Mouse (Mus musculus) heart, postnatal 0 days (tissue): ENCODE results near the gene Senp3. TPM values are rescaled to one million over a fixed set of nuclear protein-coding genes. Genes with fewer than 3 reads are reported as not detected.

Experiments
- ATAC-seq: fragments of 200-750 bp; cut with Nextera tagmentation; 2 replicates; pipeline ENCODE4 v1.8.0; 2017; ENCODE audit warnings: low read depth, moderate number of reproducible peaks, moderate library complexity; ENCODE audit not compliant: insufficient read depth
- DNase-seq: peaks from one replicate; pipeline ENCODE4 v3.0.0-alpha.2; 2016; ENCODE audit warnings: low spot score
- H3K27ac ChIP-seq: fragments of 300-500 bp; sonication (generic); 2 replicates; pipeline ENCODE4 v1.5.1; 2014; ENCODE audit warnings: low read depth, mild to moderate bottlenecking
- H3K27me3 ChIP-seq: fragments of 300-500 bp; sonication (generic); 2 replicates; pipeline ENCODE4 v1.6.1; 2014; ENCODE audit warnings: low read length, mixed read lengths; ENCODE audit not compliant: control insufficient read depth, insufficient read depth
- H3K36me3 ChIP-seq: fragments of 300-500 bp; sonication (generic); replicated peaks from 2 replicates; pipeline ENCODE4 v1.6.1; 2014; ENCODE audit warnings: low read length, mixed read lengths; ENCODE audit not compliant: control insufficient read depth, insufficient read depth
- H3K4me1 ChIP-seq: fragments of 300-500 bp; sonication (generic); 2 replicates; pipeline ENCODE4 v1.6.1; 2014; ENCODE audit warnings: antibody characterized with exemption; ENCODE audit not compliant: control insufficient read depth, insufficient read depth
- H3K4me2 ChIP-seq: fragments of 300-500 bp; sonication (generic); 2 replicates; pipeline ENCODE4 v1.6.1; 2014; ENCODE audit warnings: low read depth, mild to moderate bottlenecking, low read length, moderate library complexity
- H3K4me3 ChIP-seq: fragments of 300-500 bp; sonication (generic); 2 replicates; pipeline ENCODE4 v1.5.1; 2014; ENCODE audit warnings: low read depth, low read length
- H3K9ac ChIP-seq: fragments of 300-500 bp; sonication (generic); replicated peaks from 2 replicates; pipeline ENCODE4 v1.6.1; 2014; ENCODE audit warnings: low read depth, low read length, mixed read lengths
- H3K9me3 ChIP-seq: fragments of 300-500 bp; sonication (generic); replicated peaks from 2 replicates; pipeline ENCODE4 v1.6.1; 2016; ENCODE audit warnings: low read length; ENCODE audit not compliant: control insufficient read depth
- CTCF ChIP-seq: IDR thresholded peaks from 2 replicates; pipeline ENCODE4 v1.5.1; 2016; ENCODE audit warnings: antibody characterized with exemption, control low read depth, low read depth
- EP300 ChIP-seq: IDR thresholded peaks from 2 replicates; pipeline ENCODE4 v1.6.1; 2016; ENCODE audit warnings: antibody characterized with exemption, low read depth
- WGBS: fragments of 180-500 bp; shearing (Covaris S2); extraction: QIAGEN DNeasy Blood & Tissue Kit; methylation state at CpG from one replicate; pipeline ENCODE4 v1.1.7; 2014; 5-methylcytosine and 5-hydroxymethylcytosine counted together
- polyA plus RNA-seq: library from polyadenylated mRNA; unstranded; fragments of >200 nt; fragmentation: Nextera tagmentation; extraction: Ambion mirVana; gene quantifications from 2 replicates; pipeline ENCODE4 v1.2.1, GENCODE M21; 2015
- total RNA-seq: library from RNA; depleted of rRNA; stranded (reverse); fragments of >200 nt; gene quantifications from 2 replicates; pipeline ENCODE4 v1.2.3, GENCODE M21; 2014; ENCODE audit warnings: low replicate concordance

The Senp3 gene
- total and polyA plus RNA-seq, 2 experiments from 2014 or later: 32.6 to 39.7 TPM

- Histone ChIP-seq H3K4me3 (no peak overlapping the region), H3K9ac (no peak overlapping the region), H3K4me2 (no peak overlapping the region), H3K4me1 (peaks cover 17% of the 10 kb centered on the region), H3K27ac (no peak overlapping the region), H3K27me3 (no peaks in the 10 kb centered on the region), H3K36me3 (no peaks in the 10 kb centered on the region), H3K9me3 (no peaks in the 10 kb centered on the region)
- TF ChIP-seq CTCF (no peak), EP300 (no peak)
- no peak for ATAC-seq
- 83% methylated on average over 1 of the region's 1 CpGs for WGBS
- no peak for DNase-seq
These were observed 8.0 kb upstream of the Senp3 start for GRCm38 (mm10) chr11:69689891-69690290.

GRCm38 (mm10) chr11:69687061-69687460, 5.2 kb upstream of the Senp3 start:
- Histone ChIP-seq H3K36me3 (no peaks in the 10 kb centered on the region), H3K9me3 (no peaks in the 10 kb centered on the region), H3K27ac (0 out of 2 replicates have a peak overlapping the region, but pooled peaks have one; percentile 18), H3K4me1 (peaks cover 22% of the 10 kb centered on the region), H3K4me2 (no peak overlapping the region), H3K9ac (no peak overlapping the region), H3K27me3 (no peaks in the 10 kb centered on the region), H3K4me3 (no peak overlapping the region)
- TF ChIP-seq CTCF (no peak), EP300 (no peak)
- DNase-seq (no peak), ATAC-seq (no peak)
- WGBS: 61% methylated on average over 5 of the region's 5 CpGs

- no peak overlapping the region for H3K9ac ChIP-seq
- H3K4me3 ChIP-seq: no peak overlapping the region
- H3K4me2 ChIP-seq: peak overlapping the region; percentile 41; the same call in 1 of the 2 replicates
These were observed 4.5 kb upstream of the Senp3 start for GRCm38 (mm10) chr11:69686377-69686776.

GRCm38 (mm10) chr11:69685526-69686148, 3.8 kb upstream of the Senp3 start, which contains the start of gene Tnfsf13:
Gene Tnfsf13, minus strand, starts transcription at chr11:69685784.
- 46% methylated on average over 10 of the region's 10 CpGs for WGBS
- peak; percentile 79 for DNase-seq
- H3K4me1 ChIP-seq: peaks cover 28% of the 10 kb centered on the region

More at GRCm38 (mm10) chr11:69686377-69686776, 4.5 kb upstream of the Senp3 start:
- Histone ChIP-seq H3K36me3 (no peaks in the 10 kb centered on the region), H3K27ac (peak overlapping the region; percentile 87), H3K27me3 (no peaks in the 10 kb centered on the region), H3K9me3 (no peaks in the 10 kb centered on the region), H3K4me1 (peaks cover 22% of the 10 kb centered on the region)
- TF ChIP-seq EP300 (no peak), CTCF (no peak)
- WGBS: 11% methylated on average over 4 of the region's 4 CpGs
- peak; percentile 47 for DNase-seq
- no peak for ATAC-seq

GRCm38 (mm10) chr11:69684936-69685335, 3.1 kb upstream of the Senp3 start:
- Histone ChIP-seq H3K9me3 (no peaks in the 10 kb centered on the region), H3K4me3 (no peak overlapping the region), H3K9ac (0 out of 2 replicates have a peak overlapping the region, but pooled peaks have one; percentile 14), H3K27me3 (no peaks in the 10 kb centered on the region), H3K4me2 (no peak overlapping the region), H3K36me3 (no peaks in the 10 kb centered on the region), H3K4me1 (peaks cover 28% of the 10 kb centered on the region), H3K27ac (peak overlapping the region; percentile 87)
- DNase-seq (no peak), ATAC-seq (no peak)
- 87% methylated on average over 6 of the region's 6 CpGs for WGBS
- no peak for TF ChIP-seq EP300

More at GRCm38 (mm10) chr11:69685526-69686148, 3.8 kb upstream of the Senp3 start, which contains the start of gene Tnfsf13:
- H3K27me3 ChIP-seq: no peaks in the 10 kb centered on the region
- H3K27ac ChIP-seq: peak within 1 kb of the TSS; percentile 87
- H3K36me3 ChIP-seq: no peaks in the 10 kb centered on the region
- peak; percentile 28; the same call in 1 of the 2 replicates for ATAC-seq
- TF ChIP-seq EP300 (no peak), CTCF (no peak)
- 0 out of 2 replicates have a peak within 1 kb of the TSS, but pooled peaks have one; percentile 15 for H3K9ac ChIP-seq
- H3K4me3 ChIP-seq: no peak within 1 kb of the TSS
- no peaks in the 10 kb centered on the region for H3K9me3 ChIP-seq
- H3K4me2 ChIP-seq: peak within 1 kb of the TSS; percentile 41
